Mouse (Mus musculus) intestine, postnatal 0 days (tissue): ENCODE measurements around the gene Rpl3l. TPM values are rescaled to one million over a fixed set of nuclear protein-coding genes. Genes with fewer than 3 reads are reported as not detected.

Experiments
- ATAC-seq: fragments of 200-750 bp; cut with Nextera tagmentation; 2 replicates; pipeline ENCODE4 v1.8.0; 2017; ENCODE audit warnings: mild to moderate bottlenecking, moderate TSS enrichment, moderate library complexity
- H3K27ac ChIP-seq: fragments of 300-500 bp; sonication (generic); 2 replicates; pipeline ENCODE4 v1.5.1; 2014; ENCODE audit warnings: mild to moderate bottlenecking, low read depth, low read length, moderate library complexity
- H3K27me3 ChIP-seq: fragments of 300-500 bp; sonication (generic); replicated peaks from 2 replicates; pipeline ENCODE4 v1.6.1; 2014; ENCODE audit warnings: low read length, mixed read lengths; ENCODE audit not compliant: control insufficient read depth, insufficient read depth
- H3K36me3 ChIP-seq: fragments of 300-500 bp; sonication (generic); 2 replicates; pipeline ENCODE4 v1.6.1; 2014; ENCODE audit warnings: mild to moderate bottlenecking, moderate library complexity; ENCODE audit not compliant: control insufficient read depth, insufficient read depth
- H3K4me1 ChIP-seq: fragments of 300-500 bp; sonication (generic); replicated peaks from 2 replicates; pipeline ENCODE4 v1.6.1; 2014; ENCODE audit warnings: antibody characterized with exemption, low read length, mixed read lengths; ENCODE audit not compliant: control insufficient read depth, insufficient read depth
- H3K4me2 ChIP-seq: fragments of 300-500 bp; sonication (generic); replicated peaks from 2 replicates; pipeline ENCODE4 v1.6.1; 2014; ENCODE audit warnings: low read depth, mild to moderate bottlenecking, moderate library complexity
- H3K4me3 ChIP-seq: fragments of 300-500 bp; sonication (generic); 2 replicates; pipeline ENCODE4 v1.5.1; 2014; ENCODE audit warnings: low read depth, low read length
- H3K9ac ChIP-seq: fragments of 300-500 bp; sonication (generic); 2 replicates; pipeline ENCODE4 v1.6.1; 2014; ENCODE audit warnings: mild to moderate bottlenecking, low read depth, low read length
- H3K9me3 ChIP-seq: fragments of 300-500 bp; sonication (generic); 2 replicates; pipeline ENCODE4 v1.6.1; 2016; ENCODE audit warnings: mixed run types; ENCODE audit not compliant: control insufficient read depth
- CTCF ChIP-seq: sonication (generic); IDR thresholded peaks from 2 replicates; pipeline ENCODE4 v1.5.1; 2016; ENCODE audit warnings: low read depth, mild to moderate bottlenecking, control low read depth, antibody characterized with exemption, moderate library complexity
- WGBS: fragments of 180-500 bp; shearing (Covaris S2); extraction: QIAGEN DNeasy Blood & Tissue Kit; methylation state at CpG from one replicate; pipeline ENCODE4 v1.1.7; 2014; 5-methylcytosine and 5-hydroxymethylcytosine counted together
- polyA plus RNA-seq: library from polyadenylated mRNA; unstranded; fragments of >200 nt; fragmentation: Nextera tagmentation; extraction: Ambion mirVana; gene quantifications from 2 replicates; pipeline ENCODE4 v1.2.1, GENCODE M21; 2015

Rpl3l gene
- polyA plus RNA-seq, 1 experiment from 2014 or later: not detected

- Histone ChIP-seq H3K4me2 (peak overlapping the region; percentile 83), H3K27ac (peak overlapping the region; percentile 65; the same call in 1 of the 2 replicates), H3K4me3 (peak overlapping the region; percentile 64), H3K27me3 (no peaks in the 10 kb centered on the region), H3K4me1 (0 out of 2 replicates have a peak, but pooled peaks cover 9% of the 10 kb centered on the region), H3K9ac (peak overlapping the region; percentile 58), H3K9me3 (no peaks in the 10 kb centered on the region), H3K36me3 (peaks cover 10% of the 10 kb centered on the region; the same call in 1 of the 2 replicates)
- no peak for ATAC-seq
- peak; percentile 56 for TF ChIP-seq CTCF
- WGBS: 15% methylated on average over 8 of the region's 8 CpGs
Observed at GRCm38 (mm10) chr17:24737135-24737810, 9.7 kb downstream of the Rpl3l start.

GRCm38 (mm10) chr17:24738238-24738637 lies 10.6 kb downstream of the Rpl3l start:
- Histone ChIP-seq H3K4me2 (no peak overlapping the region), H3K4me3 (no peak overlapping the region), H3K36me3 (peaks cover 16% of the 10 kb centered on the region; the same call in 1 of the 2 replicates), H3K27me3 (no peaks in the 10 kb centered on the region), H3K9me3 (no peaks in the 10 kb centered on the region), H3K4me1 (0 out of 2 replicates have a peak, but pooled peaks cover 9% of the 10 kb centered on the region), H3K9ac (no peak overlapping the region), H3K27ac (no peak overlapping the region)
- WGBS: 55% methylated on average over 4 of the region's 4 CpGs
- no peak for TF ChIP-seq CTCF
- ATAC-seq: no peak

GRCm38 (mm10) chr17:24739926-24740325 lies 12.3 kb downstream of the Rpl3l start:
- no peak for TF ChIP-seq CTCF
- Histone ChIP-seq H3K36me3 (peaks cover 17% of the 10 kb centered on the region; the same call in 1 of the 2 replicates), H3K4me1 (0 out of 2 replicates have a peak, but pooled peaks cover 9% of the 10 kb centered on the region), H3K9me3 (no peaks in the 10 kb centered on the region), H3K27ac (no peak overlapping the region), H3K4me2 (no peak overlapping the region), H3K9ac (no peak overlapping the region), H3K27me3 (no peaks in the 10 kb centered on the region), H3K4me3 (no peak overlapping the region)
- ATAC-seq: no peak
- WGBS: 44% methylated on average over 8 of the region's 8 CpGs

GRCm38 (mm10) chr17:24742307-24742706 lies 14.7 kb downstream of the Rpl3l start:
- Histone ChIP-seq H3K4me2 (no peak overlapping the region), H3K4me1 (0 out of 2 replicates have a peak, but pooled peaks cover 9% of the 10 kb centered on the region), H3K27ac (no peak overlapping the region), H3K4me3 (no peak overlapping the region), H3K9me3 (no peaks in the 10 kb centered on the region), H3K36me3 (peaks cover 17% of the 10 kb centered on the region; the same call in 1 of the 2 replicates), H3K27me3 (no peaks in the 10 kb centered on the region), H3K9ac (no peak overlapping the region)
- no peak for TF ChIP-seq CTCF
- no peak for ATAC-seq
- WGBS: 82% methylated on average over 8 of the region's 8 CpGs

- H3K9ac ChIP-seq: no peak overlapping the region
- peaks cover 17% of the 10 kb centered on the region; the same call in 1 of the 2 replicates for H3K36me3 ChIP-seq
- no peak for TF ChIP-seq CTCF
- no peak overlapping the region for H3K27ac ChIP-seq
- H3K27me3 ChIP-seq: no peaks in the 10 kb centered on the region
- no peak for ATAC-seq
- H3K4me1 ChIP-seq: no peaks in the 10 kb centered on the region
- 76% methylated on average over 5 of the region's 5 CpGs for WGBS
- no peak overlapping the region for H3K4me2 ChIP-seq
- no peaks in the 10 kb centered on the region for H3K9me3 ChIP-seq
- H3K4me3 ChIP-seq: no peak overlapping the region
Observed at GRCm38 (mm10) chr17:24743896-24744295, 16.3 kb downstream of the Rpl3l start.

- ATAC-seq: no peak
- Histone ChIP-seq H3K4me1 (no peaks in the 10 kb centered on the region), H3K4me2 (no peak overlapping the region), H3K27ac (no peak overlapping the region), H3K9ac (no peak overlapping the region), H3K9me3 (no peaks in the 10 kb centered on the region), H3K36me3 (peaks cover 17% of the 10 kb centered on the region; the same call in 1 of the 2 replicates), H3K4me3 (no peak overlapping the region), H3K27me3 (no peaks in the 10 kb centered on the region)
- no peak for TF ChIP-seq CTCF
- 66% methylated on average over 3 of the region's 3 CpGs for WGBS
Observed at GRCm38 (mm10) chr17:24744381-24744780, 16.8 kb downstream of the Rpl3l start.
